Mouse (Mus musculus) lung, postnatal 0 days (tissue): ENCODE results near the gene Unc5a.

Experiments
- CTCF ChIP-seq: IDR thresholded peaks from 2 replicates; pipeline ENCODE4 v1.5.1; 2016; ENCODE audit warnings: antibody characterized with exemption, mild to moderate bottlenecking
- EP300 ChIP-seq: IDR thresholded peaks from 2 replicates; pipeline ENCODE4 v1.6.1; 2016; ENCODE audit warnings: antibody characterized with exemption, mild to moderate bottlenecking, control low read depth

- TF ChIP-seq EP300 (no peak), CTCF (no peak)
Measured at GRCm38 (mm10) chr13:54912894-54913621, 36.2 kb upstream of the Unc5a start.
